Mouse (Mus musculus): ENCODE measurements around the gene Rrp7a.

The Rrp7a gene

DNA sequence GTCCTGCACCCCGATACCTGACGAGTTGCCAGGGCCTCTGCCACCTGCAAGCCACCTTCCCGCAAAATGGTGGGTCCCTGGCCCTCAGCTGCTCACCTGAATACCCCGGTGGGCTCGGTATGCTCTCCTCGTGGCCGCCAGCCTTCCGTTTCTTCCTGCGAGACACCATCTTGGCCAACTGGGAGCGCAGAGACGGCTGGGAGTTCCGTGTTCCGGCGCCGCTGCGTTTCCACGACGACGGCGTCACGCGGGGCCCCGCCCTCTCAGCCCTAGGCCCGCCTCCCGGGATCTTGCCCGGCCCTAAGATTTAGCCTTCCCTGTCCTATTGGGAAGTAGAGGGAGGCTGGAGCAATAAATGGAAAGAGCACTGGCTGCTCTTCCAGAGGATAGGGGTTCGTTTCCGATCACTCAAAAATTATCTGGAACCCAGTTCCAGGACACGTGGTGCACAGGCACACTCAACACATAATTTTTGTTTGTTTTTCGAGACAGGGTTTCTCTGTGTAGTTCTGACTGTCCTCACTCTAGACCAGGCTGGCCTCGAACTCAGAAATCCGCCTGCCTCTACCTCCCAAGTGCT is at the start of gene Rrp7a:
Rrp7a (minus strand) TSS at position 236 of the 580 bp plus-strand sequence.
- DNase-seq (ENCODE audit: extremely low spot score, low spot score): peak; percentile 90

DNA sequence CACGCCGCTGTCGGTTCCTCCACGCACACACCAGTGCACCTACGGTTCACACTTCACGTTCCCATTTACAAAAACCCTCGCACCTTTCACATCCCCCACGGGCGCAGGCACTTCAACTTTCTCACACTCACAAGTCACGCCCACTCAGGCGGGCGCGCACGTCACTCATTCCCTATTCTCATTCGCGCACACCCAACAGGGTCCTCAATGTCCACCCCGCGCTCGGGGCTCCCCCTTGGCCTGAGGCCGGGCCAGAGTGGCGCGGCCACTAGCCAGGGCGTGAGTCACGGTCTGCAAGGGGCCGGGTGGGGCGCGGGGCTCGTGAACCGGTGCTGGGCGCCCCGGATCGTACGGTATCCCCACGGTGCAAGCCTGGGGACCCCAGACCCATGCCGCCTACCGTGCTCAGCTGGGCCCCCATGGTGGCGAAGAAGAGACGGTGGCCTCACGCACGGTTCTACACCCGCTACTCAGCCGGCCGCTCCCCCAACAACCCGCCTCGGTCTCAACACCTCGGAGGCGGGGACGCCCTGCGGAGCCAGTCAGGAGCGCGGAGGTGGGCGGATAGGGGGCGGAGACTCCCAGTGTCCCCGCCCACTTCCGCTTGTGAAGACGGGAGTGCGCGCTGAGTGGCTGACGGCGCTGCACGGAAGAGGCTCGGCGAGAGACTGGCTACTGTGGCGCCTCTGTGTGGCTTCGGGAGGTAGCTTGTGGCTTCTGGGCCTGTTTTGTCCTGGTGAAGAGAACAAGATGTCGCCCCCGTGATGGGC is 49.3 kb upstream of the Rrp7a start:
- DNase-seq (ENCODE audit: extremely low spot score, low spot score): peak; percentile 93

DNA sequence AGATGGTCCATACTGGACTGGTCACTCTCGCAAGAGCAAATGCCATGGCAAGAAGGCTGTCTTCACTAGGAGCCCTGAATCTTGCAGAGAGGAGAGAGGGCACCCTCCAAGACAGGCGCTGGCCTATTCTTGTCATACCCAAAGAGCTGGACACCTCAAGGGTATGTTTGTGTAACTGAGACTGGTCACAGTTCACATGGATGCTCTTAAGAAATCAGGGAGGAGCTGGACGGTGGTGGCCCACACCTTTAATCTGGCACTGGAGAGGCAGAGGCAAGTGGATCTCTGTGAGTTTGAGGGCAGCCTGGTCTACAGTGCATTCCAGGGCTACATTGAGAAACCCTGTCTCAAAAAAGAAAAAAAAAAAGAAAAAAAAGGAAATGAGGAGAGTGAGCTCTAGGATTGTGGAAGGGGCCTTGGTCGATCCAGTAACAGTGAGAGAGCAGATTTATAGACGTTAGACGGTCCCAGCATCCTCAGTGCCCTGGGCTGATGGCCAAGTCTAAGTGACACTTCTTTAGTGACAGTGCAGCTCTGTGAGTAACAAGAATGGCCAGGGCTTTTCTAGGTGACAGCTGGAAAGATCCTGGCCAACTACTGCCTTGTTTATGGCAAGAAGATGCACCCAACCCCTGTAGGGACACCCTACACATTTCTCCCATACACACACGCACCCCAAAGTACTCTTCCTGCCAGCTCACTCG is 48.5 kb upstream of the Rrp7a start:
- no peak for DNase-seq (ENCODE audit: extremely low spot score, low spot score)

DNA sequence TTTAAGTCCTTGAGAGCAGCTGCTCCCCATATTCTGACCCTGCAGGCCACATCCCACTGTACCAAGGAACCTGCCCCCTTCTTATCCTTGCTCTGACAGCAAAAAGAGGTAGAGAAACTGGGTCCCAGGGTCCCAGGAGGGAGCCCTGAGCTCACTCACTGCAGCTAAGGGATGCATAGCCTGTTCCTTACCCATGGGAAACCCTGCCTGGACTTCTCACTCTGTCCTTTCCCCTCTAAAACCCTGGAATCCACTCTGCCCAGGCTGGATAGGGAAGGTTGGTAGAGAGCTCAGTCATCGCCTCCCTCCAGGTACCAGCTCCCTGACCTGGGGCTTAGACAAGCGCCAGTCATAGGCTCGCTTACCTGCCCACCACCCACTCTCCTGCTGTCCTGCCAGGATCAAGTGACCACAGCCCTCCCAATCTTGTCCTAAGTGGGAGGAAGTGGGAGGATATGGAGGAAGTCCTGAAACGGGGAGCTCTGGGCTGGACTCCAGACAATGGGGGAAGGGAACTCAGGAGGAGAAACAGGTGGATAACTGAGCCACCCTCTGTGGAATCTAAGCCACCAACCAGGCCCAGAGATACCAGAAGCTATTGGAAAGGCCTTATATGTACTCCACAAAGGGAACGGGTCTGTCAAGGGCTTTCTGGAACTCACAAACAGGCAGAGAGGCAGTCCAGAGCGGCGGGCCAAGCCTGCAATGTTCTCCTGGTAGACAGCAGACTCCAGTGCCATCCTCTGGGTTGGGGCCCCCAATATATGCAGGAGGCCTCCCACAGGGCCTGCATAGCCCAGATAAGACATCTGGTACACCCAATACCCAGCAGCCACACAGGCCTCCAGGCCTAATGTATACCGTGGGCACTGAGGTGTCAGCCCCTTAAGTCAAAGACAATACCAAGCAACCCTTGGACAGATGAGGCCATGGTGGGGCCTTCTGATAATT is 47.4 kb upstream of the Rrp7a start:
- no peak for DNase-seq (ENCODE audit: extremely low spot score, low spot score)

DNA sequence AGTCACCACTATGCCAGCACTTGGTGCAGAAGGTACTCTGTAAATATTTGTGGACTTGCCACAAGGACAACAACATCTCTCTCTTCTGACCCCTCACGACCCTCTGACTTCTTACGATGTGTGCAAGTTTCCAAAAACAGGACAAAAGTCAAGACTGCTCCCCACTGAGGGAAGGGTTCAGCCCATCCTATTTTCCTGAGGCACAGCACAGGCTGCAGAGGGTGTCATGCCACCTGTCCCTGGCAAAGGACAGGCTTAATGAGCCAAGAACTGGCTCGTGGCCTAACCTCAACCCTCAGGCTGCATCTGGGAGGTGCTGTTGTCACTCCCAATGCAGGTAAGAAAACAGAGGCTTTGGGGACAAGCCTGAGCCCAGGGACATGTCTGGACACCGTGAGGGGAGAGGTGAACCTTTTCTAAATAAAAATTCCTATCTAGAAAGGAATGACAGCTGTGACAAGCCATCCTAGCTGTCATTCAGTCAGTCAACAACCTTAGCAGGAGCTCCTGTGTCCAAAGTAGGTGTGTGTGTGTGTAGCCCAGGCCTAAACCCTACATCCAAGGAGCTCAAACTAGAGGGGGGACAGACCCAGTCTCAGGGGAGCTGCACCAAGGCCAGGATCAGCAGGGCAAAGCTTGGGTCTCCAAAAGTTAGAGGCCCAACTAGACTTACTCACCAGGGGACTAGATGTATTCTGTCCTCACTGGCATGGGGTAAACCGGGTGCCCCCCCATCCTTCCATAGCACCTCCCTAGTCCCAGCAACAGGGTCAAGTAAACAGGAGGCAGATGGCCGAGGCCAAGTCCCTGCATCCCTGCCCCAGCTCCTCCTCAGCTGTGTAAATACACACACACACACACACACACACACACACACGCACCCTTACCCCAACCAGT is 46.5 kb upstream of the Rrp7a start:
- no peak for DNase-seq (ENCODE audit: extremely low spot score, low spot score)

DNA sequence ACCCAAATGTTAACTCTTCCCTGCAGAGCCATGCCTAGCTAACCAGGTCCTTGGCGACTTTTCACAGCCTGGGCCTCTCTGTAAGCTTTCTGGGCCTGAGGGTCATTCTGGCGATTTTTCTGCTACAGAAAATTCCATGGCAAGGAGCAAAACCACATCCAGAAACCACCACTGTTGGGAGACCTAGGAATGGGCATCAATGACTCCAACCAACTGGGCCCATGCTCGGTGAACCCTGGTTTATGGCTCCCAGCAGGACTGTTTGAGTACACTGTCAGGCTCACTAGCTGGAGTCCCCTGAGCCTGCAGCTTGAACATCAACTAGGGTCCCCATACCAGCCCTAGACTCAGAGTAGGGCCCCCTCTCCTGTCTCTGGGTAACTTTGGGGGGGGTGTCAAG is 45.7 kb upstream of the Rrp7a start:
- no peak for DNase-seq (ENCODE audit: extremely low spot score, low spot score)

DNA sequence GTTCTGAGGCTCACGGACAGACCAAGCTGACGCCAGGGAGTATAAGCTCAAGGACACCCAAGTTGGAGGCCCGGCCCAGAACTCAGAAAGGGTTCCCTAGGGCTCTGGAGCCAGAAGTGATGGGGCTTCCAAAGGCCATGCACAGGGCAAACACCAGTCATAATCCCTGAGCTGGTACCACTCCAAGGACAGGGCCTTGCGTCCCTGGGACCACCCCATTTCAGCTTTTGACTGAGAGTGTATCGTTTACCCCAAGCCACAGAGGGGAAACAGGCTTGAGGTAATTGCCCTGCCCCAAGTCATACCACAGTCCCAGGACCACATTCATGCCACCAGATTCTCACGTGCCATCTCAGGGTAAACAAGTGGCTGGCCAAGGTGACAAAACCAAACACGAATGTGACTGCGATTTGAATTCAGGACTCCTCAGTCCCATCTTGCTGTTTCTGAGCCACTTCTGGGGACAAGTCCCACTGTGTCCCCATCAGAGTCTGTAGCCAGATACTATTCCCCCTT is 45.0 kb upstream of the Rrp7a start:
- DNase-seq (ENCODE audit: extremely low spot score, low spot score): no peak

DNA sequence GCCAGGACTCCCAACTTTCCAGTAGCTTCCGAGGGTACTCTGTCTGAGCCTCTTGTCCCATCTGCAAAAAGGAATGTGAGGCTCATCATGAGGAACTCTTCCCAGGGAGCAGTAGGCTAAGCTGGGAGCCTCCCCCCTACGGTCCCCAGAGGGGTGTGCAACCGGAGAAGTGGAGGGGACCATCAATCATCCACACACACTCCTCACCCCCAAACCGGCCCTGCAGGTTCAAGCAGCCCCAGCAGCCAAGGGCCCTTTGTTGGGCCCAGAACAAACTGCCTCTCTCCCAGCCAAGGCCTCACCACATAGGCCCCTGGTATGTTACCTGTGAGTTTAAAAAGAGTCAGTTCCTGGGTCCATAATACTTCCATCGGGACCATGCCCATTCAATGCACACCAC is 44.5 kb upstream of the Rrp7a start:
- DNase-seq (ENCODE audit: extremely low spot score, low spot score): no peak

DNA sequence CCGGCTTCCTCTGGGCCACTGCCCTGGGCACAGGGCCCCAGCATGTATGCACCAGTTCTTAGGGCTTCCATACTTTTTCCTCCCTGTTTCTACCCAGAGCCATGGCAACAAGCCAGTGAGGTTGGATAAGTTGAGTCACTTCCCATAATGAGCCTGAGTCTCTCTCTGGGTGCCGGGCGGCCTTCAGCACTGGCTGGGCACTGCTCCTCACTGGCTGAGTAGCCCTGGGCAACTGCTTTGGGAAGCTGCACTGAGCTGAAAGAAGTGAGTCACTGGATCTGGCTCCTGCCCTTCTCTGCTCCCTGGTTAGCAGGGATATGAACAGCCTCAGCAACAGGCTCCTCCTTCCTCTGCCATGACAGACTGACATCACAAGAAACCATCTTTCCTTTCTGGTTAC is 44.0 kb upstream of the Rrp7a start:
- DNase-seq (ENCODE audit: extremely low spot score, low spot score): no peak

DNA sequence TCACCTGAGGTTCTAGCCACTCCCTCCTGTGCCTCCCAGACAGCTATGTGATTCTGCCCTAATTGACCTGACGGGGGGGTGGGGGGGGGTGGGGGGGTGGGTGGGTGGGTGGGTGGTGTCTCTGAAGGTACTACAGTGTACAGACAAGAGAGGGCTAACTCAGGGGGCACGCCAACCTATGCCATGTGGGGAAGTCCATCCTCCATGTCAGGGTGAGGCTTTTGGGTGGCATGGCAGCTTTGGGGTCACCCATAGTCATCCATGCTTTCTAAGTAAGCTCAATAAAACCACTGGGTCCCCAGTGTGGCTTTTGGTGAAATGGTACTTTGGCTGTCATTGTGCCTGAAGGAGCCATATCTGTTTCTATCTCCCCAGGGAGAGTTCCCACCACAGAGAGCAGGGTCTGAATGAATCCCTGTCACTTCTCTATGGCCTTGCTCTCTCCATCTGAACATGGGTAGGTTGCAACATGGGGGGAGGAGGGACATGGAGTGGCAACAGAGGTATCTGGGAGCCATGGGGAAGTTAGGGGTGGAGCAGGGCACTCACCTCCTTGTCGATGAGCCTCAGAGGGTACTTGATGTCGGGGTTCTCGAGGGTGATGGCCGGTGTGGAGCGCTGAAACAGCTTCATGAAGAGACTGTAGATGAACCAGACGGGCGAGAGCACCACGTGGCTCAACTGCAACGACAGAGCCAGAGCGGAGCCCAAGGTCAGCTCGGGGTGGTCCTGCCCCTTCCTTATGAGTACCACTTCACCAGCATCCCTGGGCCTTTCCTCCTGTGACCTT is 43.1 kb upstream of the Rrp7a start:
- no peak for DNase-seq (ENCODE audit: extremely low spot score, low spot score)

DNA sequence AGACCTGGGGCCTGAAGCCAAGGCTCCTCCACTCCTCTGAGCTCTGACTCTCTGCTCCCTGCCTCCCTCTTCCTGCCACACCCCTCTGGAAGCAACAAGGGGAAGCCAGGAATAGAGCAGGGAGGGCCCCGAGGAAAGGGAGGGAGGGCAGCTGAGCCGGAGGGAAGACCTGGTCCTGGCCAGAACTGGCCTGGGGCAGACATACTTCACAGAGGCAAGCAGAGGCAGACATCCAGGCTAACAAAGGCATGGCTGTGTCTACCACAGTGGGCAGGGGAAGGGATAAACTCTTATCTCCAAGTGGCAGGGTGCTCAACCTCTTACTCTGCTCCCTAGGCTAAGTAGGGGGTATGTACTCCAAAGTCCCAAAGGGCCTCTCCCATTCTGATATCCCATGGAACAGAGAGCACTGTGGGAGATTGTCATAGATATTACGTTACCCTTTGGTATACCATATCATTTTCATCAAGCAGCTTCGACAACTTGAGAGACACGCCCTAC is 42.4 kb upstream of the Rrp7a start:
- DNase-seq (ENCODE audit: extremely low spot score, low spot score): no peak

DNA sequence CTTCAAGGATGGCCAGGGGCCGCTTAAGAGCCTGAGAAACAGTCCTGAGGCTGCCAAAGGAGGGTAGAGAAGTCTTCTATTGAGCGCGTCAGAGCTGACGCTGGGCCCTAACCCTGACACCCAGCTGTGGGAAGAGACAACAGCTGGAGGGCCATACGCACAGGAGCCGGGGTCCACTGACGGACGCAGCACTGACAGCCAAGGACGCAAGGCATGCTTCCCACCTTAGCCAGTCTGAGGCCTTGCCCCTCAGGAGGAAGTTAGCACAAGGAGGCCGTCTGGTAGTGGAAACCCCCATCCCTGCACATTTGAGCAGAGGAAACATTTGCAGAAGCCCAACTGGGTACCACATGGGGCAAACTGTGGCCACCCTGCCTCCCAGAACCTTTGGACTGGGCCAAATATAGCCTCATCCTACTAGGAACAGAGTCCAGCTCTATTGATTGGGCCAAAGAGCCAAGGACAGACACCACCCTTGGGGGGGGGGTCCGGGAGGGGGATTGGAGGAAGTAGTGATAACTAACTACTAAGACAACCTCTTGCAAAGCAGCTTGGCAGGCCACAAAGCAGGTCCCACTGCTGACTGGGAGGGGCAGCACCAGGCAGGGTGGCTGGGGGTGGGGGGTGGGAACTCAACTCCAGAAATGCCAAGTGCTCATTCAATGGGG is 40.4 kb upstream of the Rrp7a start:
- no peak for DNase-seq (ENCODE audit: extremely low spot score, low spot score)

DNA sequence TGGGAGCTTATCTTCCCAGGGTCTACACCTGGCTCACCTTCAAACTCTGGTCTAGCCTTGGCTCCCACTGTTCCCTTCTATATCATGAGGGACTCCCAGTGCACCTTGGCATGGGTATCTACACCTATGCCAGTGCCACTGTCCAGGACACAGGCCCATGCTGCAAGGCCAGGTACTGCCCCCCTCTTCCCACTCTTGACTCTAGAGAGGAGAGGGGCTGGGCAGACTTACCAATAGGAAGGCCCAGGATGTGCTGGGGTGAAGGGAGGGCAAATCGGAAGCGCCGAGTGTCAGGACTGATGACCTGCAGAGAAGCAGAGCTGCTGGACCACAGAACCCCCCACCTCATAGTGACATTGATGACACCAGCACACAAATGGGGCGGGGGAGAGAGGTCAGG is 39.4 kb upstream of the Rrp7a start:
- no peak for DNase-seq (ENCODE audit: extremely low spot score, low spot score)

DNA sequence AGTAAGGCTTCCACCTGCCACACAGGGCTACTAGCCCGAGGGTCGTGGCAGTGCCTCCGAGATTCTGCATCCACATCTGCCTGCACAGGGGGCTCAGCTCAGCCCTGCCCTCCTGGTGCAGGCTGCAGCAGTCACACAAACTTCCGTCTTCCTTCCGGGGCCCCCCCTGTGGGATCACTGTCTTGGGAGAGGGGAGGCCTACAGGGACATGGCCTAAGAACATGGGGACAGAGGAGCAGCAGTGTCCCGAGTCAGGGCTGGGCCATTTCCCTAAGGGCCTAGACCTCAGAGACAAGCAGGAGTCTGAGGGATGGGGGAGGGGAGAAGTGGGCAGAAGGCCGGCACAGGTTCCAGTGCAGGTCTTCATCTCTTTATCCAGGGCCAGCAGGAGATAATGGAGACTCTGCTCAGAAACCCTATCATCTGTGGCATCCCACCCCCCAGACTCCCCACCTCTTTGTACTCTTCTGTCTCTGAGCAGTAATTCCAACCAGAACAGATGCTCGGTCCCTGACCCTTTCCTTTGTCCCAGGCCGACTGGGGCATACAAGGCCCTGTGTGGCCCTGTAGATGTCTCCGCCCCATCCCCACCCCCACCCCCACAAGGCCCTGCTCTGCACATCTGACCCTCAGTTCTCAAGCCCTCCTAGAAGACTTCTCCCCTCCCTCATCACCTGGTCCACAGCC is 38.6 kb upstream of the Rrp7a start:
- peak; percentile 28 for DNase-seq (ENCODE audit: extremely low spot score, low spot score)

DNA sequence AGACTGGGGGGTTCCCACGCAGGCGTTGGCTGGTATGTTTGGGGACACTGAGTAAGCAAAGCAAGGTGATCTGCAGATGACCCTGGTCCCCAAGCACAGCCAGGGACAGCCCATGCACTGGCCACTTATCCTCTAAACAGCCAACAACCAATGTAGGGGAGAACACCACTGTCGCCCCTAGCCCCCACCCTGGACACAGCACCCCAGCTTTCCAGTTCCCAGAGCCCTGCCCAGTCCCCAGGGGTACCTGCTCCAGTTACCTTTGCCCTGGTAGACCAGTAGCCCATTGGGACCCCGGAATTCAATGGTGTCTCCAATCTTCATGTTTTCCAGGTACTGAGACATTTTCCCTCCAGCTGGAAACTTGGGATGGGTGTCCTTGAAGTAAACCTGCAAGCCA is 38.0 kb upstream of the Rrp7a start:
- no peak for DNase-seq (ENCODE audit: extremely low spot score, low spot score)

DNA sequence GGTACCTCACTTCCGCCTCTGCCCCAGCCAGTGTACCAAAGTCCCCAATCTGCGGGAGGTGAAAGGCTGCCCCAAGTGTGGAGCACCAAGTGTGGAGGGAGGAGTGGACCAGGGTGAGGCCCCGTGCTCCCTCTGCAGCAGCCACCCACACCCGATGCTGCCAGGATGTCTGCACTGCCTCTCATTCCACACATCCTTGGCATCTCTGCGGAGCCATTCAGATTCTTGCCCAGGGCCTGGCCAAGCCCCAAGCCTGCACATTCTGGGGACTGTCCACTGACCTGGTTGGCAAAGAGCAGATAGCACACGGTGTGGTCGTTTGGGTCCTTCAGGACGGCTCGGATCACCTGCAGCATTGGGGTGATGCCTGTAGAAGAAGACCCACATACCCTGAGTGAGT is 37.2 kb upstream of the Rrp7a start:
- no peak for DNase-seq (ENCODE audit: extremely low spot score, low spot score)

DNA sequence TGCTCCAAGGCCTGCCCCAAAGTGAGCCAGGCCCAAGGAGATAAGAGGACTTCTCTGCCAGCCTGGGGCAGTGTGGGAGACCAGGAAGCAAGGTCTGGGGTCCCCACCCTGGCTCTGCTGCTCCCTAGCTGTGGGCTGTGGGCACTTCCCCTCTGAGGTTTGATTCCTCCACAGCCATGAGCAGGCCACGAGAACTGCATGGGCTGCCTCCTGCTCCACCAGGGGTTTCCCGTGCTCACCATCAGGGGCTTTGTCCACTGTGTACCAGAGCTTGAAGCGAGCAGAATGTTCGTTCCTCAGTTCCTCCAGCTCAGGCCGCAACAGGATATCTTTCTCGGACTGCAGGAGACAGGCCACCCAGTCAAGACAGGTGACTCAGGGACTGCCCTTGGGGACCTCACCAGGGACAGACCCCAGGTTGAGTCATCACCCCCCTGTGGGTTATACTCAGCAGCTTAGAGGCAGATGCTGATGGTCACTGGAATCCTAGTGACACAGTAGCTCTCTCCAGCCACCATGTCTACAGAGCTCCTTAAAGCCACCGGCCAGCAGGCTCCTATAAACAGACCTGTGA is 36.1 kb upstream of the Rrp7a start:
- no peak for DNase-seq (ENCODE audit: extremely low spot score, low spot score)

DNA sequence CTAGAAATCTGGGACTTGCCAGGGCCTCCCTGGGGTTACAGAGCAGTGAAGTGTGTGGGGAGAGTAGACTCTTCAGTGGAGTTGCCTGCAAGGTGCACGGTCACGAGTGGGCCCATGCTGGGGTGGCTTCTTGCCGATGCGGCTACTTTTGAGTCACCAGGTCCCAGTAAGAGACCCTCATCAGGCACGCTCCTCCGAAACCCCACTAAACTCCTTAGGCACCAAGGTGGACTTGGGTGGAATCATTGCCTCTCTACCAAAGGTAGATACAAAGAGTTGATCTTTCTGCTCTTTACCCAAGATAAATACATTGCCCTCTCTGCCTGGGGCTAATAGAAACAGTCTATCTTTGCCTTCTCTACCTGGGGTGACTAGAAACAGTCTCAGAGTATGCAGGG is 35.1 kb upstream of the Rrp7a start:
- no peak for DNase-seq (ENCODE audit: extremely low spot score, low spot score)

Data from neural tube, embryonic 10.5 days (tissue).